Mouse (Mus musculus) layer of hippocampus, adult 9-11 months (tissue): ENCODE measurements at regions not wholly inside any gene's neighbourhood (a gene's known extent, or its start where the extent isn't known, plus 50 kb on each side); places are given as distances from the start of the nearest gene placed in this dataset.
A peak's percentile ranks its signal among the peaks of the same experiment; 100 is the strongest.

Experiments used
- DNase-seq: peaks from one replicate; pipeline ENCODE4 v3.0.0; 2022

DNA sequence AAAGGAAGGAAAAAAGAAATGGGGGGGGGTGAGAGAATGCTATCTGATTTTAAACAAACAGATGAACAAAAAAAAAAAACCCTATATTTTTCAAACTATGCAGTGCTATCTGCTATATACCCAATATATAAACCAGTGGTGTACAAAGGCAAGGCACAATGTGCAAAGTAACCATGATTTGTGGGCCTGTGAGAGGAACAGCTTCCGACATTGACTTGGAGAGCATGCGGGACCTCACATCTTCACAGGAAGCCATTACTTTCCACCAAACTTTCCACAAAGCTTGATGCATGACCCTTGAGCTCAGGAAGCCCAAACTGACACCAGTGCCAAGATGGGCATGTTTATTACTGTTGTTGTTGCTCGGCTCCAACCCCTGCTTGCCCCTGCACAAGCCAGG, 299.3 kb upstream of the Cd180 start:
- DNase-seq, result no peak

DNA sequence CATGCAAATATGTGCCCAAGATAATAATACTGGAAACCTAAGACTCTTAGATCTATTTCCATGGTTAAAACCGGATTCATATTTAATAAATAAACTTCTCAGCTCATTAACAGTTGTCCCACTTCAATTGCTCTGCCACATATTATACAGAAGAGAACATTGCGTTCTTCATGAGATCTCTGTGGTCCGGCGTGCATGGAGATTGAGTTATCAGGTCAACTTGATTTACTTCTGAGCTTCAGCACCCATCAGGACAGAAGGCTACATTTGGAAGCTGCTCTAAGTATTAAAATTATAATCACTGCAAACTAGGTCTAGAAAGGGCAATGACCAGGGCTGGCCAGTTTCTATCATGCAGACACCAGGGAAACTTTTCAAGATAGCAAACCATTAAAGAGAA, 295.9 kb upstream of the Cd180 start:
- DNase-seq, result no peak

DNA sequence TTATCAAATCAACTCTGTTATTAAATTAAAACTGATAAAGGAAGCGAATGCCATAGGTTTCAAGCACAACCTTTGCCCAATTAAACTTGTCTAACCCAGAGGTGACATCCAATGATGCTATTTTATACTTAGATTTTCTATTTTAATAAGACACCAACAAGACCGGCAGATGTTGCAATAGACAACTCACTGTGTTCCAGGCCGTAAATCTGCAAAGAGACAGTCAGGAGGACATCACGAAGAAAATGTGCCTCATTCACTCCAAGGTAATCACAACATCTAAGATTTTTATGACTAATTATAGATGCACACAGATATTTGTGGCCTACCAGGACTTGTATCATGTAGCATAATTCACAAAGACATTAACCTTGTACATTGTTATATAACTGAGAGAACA, 281.5 kb upstream of the Cd180 start:
- no peak for DNase-seq

DNA sequence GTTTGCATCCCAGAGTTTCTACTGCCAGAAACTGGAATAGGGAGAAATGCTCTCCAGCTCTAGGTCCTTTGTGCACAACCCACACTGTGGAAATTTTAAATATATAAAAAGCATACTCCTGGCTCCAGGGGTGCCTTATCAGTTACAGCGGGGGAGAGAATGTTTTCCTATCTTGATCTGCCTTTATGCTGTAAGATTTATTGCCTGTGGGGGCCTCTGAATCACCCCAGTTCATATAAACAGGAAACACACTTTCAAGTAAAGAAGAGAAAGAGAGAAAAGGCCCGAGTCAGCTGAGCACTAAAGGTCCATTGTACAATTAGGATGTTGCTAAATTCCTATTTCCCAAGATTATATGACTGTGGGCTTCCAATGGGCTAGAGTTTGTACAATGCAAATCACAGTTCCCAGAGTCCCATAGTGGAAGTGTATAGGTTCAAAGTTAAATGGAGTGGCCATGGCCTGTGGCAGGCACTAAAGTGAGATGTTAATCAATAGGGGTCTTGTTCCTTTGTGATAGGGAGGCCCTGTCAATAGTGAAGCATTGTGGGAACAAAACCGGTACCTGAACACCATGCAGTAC, 258.9 kb upstream of the Cd180 start:
- no peak for DNase-seq

DNA sequence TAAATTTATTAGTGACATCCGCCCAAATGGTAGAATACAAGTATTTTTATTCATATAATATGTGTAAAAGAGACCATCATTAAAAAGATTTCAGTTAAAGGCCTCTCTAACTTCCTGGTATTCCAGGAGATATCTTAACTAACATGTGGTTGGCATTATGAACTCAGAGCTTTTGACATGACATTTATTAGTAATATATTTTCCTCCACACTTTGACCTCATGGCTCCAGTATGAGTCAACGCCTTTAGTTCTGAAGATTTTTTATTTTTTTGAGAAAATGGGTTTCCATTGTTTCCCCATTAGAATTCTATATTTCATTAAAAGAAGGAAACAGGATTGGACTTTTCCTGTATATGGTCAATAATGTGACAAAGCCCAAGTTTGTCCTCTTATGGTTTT, 250.7 kb upstream of the Cd180 start:
- no peak for DNase-seq

DNA sequence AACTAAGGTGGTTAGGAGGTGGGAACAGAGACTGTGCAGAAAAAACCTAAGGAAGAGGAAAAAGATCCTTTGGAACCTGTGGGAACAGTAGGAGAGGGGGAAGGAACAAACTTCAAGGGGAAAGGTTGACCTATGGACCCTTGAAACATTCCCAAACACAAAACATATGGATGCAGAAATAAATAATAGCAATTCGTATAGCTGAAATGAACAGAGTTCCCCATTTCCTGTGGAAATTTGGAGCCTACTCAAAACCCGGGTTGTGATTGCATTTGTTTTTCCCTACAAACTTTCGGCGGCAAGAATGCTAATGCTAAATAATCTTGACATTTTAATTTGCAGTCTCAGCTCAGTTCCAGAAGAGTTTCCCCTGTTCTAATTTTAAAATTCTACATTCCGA, 246.0 kb upstream of the Cd180 start:
- DNase-seq, result no peak

DNA sequence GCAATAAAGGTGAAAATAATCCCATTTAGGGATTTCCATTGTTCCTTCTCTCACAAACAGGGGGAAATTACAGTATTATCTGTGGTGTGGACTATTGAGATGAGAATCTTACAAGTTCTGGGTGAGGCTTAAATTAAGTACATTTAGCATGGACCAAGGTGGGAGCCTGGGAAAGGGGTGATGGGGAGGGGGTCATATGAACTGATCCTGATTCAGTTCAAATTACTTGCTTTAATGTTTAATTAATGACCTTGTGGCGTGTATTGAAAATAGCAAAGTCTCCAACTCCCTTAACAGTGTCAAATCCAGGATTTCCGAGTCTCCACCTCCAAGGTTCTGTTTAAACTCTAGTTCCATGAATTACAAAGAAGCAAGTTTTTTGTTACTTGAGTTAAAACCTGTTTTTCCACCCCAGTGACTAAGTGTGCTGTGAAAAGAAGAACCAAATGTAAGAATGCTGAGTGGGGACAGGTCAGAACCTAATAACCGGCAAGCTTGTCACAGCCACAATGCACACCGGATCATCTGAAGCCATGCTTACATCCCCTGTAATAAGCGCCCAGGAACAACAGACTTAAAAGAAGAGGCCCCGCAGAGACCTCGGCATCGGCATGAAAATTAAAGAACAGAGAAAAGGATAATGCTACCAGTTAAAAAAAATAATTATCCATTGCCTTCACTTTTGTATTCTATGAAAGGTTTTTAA, 243.8 kb upstream of the Cd180 start:
- DNase-seq, result no peak

DNA sequence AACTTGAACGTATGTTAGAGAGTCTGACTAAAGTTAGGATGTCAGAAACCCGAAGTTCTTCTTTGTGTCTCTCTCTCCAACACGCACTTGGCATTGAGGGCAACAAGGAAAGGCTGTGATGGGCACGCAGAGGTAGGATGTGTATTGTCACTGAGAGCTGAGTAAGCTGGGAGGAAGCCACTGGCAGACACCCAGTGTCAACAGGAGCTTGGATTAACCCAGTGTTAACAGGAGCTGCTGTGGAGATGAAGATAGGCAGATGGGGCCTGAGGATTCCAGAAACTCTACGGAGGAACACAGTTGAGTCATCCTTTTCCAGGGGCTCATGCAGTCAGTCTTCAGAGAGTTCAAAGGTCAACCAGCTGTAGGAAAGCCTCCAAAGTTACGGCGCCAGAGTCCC, 242.2 kb upstream of the Cd180 start:
- DNase-seq, result no peak

DNA sequence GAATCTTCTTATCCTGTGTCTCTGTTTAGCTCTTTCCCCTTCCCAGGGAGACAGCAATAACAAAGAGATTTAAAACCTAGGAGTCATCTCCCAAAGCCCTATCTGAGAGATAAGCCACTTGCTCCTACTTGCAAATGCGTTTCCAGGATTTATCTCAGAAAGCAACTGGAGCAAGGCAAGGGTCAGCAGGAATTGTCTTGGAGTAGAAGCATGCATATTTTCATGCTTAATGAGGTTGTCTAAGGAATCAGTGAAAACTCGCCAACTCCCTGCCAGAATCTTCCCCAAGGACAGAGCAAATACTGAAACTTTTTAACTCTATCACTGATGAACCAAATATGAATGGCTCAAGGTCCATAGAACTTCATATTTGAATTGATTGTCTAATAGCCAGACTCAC, 234.6 kb upstream of the Cd180 start:
- no peak for DNase-seq

DNA sequence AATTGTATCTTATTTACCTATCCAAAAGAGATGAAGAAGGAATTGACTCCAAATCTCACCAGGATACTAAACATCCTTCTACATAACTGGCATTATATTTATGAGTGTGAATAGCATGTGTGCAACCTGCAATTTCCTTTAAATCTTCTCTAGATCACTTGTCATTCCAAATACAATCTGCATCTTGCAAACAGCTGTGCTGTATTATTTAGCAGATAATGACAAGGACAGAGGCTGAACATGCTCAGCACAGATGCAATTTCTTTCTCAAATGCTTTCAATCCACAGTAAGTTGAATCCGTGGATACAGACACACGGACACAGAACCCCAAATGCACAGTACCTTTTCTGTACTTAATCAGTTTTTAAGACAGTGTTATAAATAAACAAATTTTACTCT, 229.4 kb upstream of the Cd180 start:
- DNase-seq, result no peak

DNA sequence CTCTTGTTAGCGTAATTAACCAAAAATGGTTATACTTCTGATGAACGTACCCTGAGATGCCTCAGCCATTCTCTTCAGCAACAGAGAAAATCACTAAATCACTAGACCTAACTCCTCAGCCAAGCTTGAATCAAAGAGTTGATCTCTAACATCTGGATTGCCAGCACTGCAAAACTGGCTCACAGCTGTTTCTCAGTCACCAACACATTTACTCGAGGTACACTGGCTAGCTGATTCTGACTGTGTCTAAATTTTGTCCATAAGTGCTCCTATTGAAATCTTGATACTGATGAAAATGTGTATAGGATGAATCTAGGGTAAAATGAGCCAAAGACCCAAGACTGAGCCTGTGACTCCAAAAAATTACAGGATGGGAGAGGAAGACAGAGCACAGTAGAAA, 211.5 kb upstream of the Cd180 start:
- no peak for DNase-seq

DNA sequence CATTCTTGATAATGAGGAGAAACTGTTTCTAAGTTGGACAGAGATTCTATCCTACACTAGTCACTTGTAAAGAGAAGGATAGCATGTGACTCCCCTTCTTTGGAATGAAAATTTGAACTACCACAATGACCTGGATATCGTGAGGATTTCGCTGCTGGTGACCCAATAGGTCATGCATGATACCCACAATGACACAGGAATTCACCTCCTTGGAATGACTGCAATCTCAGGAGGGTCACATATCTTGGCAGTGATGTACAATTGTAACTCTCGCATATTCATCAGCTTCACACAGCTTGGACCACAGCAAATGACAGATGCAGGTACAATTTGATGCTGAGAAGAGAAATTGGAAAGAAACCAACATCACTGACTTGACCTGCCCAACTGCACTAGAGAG, 210.9 kb upstream of the Cd180 start:
- no peak for DNase-seq

DNA sequence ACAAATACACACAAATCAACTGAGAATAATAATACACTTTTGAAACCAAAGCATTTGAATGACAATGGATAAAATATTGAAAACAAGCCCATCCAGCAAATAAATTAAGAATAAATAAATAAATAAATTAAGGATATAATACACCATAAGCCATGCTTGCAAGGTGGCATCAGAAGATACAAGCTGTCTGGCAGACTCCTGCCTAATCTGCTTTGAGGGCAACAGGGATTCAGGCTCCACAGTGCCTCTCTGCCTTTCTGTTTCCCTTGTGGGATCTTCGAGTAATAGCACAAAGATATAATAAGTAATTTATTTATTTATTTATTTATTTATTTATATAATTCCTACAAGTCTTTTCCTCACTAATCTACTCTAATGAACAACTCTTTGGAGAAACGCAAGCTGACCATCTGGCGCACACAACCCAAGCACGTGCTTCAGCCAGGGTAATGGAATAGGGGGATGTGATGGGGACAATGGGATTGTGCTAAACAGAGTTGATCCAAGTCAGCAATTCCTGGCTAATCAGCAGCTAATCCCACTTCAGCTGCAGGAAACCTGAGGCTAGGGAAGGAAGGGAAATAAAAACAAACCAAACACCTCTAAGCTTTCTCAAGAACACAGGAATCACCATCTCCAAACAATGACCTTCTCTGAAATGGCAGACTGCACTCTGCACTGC, 205.8 kb upstream of the Cd180 start:
- no peak for DNase-seq

DNA sequence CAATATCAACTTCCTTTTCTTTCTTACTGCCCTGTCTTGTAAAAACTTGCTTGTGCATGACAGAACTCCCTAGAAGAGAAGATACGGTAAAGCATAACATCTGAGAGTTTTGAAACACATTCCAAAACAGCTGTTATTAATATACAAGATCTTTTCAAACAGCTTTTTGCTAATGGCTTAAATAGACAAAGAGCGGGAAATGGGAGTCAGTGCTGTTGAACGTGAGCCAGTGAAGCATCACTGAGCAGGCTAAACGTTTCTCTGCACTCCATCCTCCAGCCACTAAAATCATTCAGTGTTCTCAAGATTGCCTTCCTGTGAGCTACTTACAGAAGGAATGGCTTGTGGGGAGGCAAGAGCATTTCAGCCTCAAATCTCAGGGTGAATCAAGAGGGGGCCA, 202.0 kb upstream of the Cd180 start:
- DNase-seq, result no peak

DNA sequence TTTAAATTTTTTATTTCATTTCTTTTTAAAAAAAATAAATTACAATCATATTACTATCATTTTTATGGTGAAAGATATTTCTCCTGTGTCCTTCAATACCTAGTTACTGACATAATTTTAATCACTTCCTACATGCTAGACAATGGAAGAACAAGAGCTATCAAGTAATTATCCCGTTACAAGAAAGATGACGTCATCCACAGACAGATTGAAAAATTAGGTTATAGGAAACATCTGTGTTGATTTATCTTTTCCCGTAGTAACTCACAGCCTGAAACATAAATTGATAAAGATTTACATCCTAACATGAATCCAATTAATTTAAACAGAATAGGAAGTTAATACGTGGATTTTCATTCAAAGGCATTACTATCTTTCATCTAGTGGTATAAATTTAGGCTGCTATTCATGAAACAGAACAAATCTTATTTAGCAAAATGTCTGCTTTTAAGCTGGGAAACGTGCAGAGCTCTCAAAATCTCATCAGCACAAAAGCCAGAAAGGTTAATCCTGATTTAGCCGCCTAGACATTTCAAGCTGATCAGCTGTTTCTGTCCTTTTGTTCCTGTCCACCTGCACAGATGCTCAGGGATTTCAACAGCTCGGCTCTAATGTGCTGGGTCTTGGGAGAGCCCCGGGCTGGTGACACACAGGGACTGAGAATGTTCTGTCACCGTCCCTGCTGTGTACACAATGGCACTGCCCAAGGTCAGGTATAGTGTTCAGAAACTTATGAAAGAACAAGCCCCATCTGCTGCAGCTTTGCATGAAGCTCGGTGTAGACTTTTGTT, 189.0 kb upstream of the Cd180 start:
- no peak for DNase-seq

DNA sequence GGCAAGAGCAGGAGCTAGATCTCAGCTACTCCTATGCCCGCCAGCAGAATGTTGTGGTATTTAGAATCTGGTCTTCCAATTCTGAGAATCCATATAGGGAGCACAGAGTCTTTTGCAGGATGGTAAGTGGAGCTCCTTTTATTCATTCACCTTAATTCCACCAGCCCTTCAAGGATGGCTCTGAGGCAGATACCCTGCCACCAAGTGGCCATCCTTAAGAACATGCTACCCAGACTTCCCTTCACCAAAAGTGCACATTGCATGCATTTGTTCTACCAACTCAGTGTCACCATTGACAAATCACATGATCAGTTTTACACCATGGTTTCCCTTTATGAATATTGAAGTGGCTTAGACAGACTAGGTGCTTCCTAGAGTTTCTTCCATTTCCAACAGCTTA, 186.1 kb upstream of the Cd180 start:
- no peak for DNase-seq

DNA sequence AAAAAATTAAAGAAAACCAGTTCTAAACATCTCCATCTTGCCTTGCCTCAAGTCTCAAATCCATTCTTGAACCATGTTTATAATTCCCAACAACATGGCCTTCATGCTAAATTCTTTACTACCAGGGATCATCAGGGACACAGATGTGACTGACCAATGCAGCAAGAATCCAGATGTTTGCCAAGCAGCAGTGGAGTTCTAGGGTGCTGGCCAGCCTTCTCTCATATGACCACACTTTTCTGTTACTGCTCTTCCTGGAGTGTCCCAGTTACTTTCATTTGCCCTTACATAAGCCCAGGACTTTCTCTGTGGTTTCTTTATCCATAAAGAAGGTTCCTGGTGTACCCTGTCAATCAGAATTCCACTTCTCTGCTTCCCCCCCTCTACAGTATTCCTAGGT, 185.4 kb upstream of the Cd180 start:
- DNase-seq, result no peak

DNA sequence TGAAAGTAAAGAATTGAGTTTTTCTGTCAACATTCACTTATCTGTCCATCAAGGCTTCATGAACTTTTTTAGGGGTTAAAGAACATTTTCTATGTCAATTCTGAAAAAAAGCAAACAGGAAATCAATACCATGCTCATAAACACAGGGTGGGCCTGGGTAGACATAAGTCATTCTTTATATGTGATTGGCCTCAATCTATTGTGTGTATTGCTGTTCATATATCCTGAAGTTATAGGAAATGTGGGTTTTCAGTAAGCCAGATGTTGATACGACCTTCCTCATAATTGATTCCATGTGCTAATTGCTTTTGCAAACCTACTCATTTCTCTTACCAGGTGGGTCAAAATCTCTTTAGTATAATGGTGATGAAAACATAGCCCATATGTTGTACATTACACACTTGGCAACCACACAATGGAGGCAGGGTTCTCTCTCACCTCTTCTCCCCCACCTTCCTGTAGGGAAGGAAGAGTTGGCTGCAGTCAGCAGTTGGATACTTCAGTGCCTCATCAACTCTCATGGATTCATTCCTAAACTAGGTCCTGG, 182.6 kb upstream of the Cd180 start:
- DNase-seq, result no peak

DNA sequence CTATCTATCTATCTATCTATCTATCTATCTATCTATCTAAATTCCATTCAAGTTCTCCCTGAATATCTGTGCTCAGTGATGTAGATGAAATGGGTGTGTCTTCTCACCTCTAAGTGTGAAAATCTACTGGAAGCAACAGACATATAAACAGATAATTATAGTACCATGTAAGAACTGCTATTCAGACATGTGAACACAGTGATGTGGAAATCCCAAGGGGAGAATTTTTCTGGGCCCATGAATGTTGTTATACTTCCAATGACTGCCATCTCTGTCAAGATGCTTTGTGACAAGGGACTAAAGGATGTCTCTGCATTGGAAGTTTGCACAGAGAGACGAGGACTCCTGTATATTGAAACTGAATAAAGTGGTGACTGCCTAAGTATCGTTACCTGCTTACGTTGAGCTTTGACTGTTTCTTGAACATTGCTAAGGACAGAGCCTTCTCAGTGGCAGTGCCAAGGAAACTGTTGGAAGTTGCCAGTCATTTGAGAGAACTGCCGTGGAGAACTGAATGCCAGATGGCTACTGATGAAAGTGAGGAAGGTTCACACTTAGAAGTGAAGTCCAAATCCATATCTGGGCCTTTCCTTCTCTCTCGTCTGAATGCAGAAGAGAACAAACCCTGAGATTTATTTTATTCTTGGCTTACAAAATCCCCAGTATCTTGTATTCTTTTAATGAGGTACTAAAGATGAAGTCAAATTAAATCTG, 175.0 kb upstream of the Cd180 start:
- DNase-seq, result no peak

DNA sequence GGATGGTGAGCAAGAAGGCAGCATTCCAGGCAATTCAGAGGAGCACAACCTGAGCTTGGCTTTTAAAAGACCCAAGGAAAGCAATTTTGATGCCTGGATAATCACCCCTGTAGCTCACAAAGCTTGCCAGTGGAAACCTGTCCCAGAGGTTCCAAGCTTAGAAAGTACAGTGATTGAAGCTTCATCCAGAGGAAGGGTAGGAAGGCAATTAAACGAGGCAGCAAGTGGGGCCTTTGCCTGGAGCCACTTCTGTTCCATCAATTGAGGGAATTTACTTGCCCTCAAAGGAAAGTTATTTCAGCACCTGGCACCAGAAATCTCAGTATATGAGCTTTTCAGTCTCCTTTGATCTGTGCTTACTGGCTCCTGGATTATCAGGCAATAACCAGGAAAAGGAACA, 171.9 kb upstream of the Cd180 start:
- no peak for DNase-seq

DNA sequence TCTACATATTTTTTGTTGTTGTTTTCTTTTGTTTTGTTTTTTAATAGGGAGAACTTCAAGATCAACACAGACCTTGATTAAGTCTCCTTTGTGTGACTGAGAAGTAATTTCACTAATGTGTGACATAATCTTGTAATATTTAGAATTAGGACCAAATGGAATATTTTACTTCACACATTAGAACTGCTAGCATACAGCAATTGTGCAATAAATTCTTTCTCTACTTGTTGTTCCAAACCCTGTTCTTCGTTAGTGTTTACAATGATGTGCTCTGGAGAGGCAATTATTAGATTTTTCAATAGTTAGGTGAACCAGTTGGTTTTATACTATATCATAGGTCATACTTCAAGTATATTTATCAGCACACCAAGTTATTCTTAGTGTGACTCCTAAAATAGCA, 171.3 kb upstream of the Cd180 start:
- DNase-seq, result no peak

DNA sequence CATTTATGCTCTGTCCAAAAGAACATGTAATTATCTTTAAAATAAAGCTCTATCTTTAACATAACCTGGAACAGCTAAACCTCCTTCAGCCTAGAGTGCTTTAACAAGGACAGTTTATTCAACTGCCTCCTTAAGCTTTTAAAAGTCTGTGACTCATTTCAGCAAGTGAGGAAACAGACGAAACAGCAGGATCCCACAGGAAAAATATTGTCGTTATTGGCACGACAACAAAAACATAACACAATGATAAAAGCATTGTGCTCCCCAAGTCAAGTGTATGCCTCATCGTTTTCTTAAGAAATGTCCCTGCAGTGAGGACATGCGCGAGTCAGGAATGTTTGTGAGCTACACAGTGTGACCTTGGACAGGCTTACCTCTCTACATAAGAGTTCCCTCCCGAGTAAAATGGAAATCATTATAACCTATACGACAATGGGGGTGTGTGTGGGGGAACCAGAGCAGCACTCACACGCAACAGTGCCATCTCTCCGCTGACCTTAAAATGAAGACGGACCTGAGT, 166.7 kb upstream of the Cd180 start:
- DNase-seq, result no peak

DNA sequence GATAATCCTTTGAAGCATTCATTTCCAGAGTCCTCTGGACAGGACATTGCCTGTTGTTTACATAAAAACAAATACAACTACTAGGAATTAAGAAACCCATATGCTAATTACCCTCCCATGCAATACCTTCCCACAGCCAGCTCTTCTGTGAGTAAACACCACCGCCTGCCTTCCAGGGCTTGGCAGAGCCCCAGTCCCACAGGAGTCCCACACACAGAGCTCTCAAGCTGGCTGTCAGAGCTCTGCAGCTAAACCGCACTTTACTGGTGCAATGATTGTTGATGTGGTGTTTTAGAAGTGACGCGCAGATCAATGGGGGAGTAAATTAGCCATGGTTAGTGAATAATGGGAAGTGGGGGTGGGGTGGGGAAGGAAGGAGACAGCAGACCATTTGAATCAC, 159.6 kb upstream of the Cd180 start:
- DNase-seq, result peak; percentile 73
